Mouse (Mus musculus) granulocyte monocyte progenitor cell, adult 5-6 weeks (primary cell): ENCODE results near the gene Fxyd7. TPM values are rescaled to one million over a fixed set of nuclear protein-coding genes. Genes with fewer than 3 reads are reported as not detected.

Experiments used
- ATAC-seq: replicated peaks from 2 replicates; pipeline ENCODE4 v1.8.0; 2016; ENCODE audit warnings: mild to moderate bottlenecking, moderate TSS enrichment, inconsistent platforms; ENCODE audit not compliant: poor library complexity, severe bottlenecking
- total RNA-seq, 2 experiments: library from RNA; stranded (forward) in 1 of 2; stranded (reverse) in 1 of 2; fragments of 200-712, 200-1000 nt in 1 of 2; fragments of >200 nt in 1 of 2; fragmentation: Nextera tagmentation in 1 of 2; gene quantifications; 2 replicates each; pipeline ENCODE4 v1.2.3; 2014 to 2017

Fxyd7 gene
- total RNA-seq, 2 experiments from 2014 or later: not detected

DNA sequence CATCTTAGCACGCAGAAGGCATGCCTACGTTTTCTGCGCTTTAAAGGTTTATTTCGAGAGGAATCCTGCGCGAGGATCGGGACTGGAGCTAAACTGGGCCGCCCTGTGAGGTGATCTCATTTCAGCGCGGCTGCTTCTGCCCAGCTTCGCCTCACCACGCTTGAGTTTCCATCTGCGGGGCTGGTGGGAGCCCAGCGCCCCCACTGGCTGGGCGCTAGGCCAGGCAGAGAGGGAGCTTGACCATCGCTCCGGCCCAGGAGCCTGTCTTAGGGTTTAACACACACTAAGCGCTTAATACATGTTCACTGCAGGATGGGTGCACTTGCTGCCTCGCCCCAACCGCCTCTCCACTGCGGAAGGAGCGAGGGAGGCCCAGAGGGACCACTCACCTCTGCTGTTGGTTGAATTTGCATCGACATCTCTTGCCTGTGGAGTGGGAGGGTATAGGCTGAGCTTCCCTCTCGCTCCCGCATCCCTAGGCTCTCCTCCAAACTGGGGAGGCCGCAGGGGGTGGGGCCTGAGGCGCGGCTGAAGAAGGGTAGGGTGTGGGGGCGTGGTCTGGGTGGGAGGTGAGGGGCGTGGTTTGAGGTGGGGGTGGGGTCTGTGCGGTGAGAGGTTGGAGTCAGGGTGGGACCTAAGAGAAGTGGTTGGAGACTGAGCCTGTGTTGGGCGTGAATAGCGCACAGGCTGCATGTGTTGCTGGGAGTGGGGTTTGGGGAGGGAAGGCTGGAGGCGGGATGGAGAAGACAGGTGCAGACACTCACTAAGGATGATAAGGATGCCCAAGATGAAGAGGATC lies 1.6 kb upstream of the Fxyd7 start:
- ATAC-seq: peak; percentile 37

DNA sequence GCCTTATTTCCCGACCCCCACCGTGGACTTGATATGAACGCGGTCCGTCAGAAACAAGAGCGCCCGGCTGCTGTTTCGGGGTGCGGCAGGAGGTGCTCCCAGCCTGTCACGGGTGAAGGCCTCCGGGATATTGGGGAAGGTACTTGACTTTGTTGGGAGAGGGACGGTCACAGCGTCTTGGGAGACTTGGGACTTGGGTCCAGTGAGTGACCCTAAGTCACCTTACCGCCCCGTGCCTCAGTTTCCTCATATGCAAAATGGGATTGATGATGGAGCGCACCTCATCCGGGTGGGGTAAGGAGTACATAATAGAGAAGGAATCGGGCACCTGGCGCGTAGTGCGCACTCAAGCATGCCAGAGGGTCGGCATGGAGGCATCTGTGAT lies 976 bp upstream of the Fxyd7 start:
- no peak for ATAC-seq

DNA sequence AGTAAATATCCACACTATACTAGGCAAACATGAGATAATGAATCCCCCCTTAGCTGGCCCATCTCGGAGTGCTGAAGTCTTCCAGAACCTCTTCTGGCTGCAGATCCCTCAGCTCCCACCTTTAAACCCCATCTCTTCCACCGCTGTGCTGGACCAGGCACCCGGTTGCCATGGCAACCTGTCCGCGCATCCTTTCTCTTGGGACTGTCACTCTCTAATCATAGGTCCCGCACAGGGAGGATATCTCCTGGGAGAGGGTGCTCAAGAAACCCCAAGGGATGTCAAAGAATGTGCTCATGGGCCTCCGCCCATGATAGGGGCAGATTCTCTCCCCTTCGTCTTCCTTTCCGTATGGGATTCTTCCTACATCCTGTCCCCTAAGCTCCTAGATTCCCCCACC lies 346 bp downstream of the Fxyd7 start:
- ATAC-seq: no peak

DNA sequence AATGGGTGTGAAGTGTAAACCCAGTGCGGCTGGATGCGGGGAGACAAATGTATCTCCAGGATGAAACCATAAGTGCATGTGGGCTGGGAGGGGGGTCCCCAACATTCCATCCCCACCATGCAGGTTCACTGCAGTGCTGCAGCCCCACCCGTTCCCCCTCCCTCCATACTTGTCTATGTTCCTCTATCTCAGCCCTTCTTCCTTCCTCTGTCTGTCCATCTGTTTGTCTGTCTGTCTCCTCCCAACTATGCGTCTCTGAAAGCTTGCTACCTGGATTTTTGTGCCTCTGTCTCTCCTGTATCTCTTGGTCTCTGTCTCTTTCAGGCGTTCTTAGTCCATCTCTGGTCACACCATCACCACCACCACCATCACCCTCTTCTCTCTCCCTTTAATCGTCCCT lies 780 bp downstream of the Fxyd7 start:
- no peak for ATAC-seq

DNA sequence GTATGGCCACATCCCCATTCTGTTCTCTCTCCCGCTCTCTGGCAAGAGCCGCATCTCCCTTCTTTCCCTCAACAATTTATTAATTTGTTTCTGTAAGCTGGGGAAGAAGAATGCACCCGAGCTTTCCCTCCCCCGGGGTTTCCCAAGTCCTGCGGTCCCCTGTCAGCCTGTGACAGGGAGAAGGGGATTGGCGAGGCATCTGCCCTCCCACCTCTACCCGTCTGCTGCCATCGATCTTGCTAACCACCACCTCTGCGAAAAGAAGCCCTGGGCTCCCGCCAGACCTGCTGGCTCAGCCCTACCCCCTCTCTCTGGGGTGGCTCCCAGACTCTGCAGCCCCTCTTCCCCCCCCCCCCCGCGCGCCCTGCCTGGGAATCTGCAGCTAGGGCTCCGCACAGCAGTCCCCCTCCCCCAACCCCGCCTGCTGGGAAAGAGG lies 1.4 kb downstream of the Fxyd7 start:
- ATAC-seq: peak; percentile 18

DNA sequence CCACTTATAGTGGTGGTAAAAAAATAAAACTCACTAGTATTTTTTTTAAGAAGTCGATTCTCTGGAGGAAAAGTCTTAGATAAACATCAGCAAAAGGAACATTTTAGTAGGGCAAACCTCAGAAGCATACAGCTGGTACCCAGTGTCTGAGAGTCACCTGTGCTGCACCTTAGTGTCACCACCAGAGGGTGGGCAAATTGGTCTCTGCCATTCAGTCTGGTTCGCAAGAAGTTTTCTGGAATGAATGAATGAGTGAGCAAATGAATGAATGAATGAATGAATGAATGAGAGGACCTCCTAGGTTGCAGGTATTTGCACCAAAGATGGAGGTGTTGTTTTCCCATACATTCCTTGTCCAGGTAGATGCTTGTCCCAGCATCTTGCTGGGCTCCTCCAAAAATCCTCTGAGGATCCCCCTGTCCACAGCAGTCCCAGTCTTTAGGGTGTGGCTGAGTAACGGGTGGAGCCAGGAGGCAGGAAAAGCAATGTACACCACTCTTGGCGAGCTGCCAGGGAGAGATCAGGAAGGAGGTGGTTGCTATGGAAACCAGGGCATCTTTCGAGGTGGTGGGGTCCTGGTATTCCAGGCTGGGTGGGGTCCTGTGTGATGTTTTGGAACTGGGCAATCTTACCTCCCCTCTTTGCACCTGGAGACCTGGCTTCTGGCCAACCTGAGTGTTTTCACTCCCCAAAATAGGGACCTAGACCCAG lies 2.0 kb downstream of the Fxyd7 start:
- ATAC-seq: no peak

DNA sequence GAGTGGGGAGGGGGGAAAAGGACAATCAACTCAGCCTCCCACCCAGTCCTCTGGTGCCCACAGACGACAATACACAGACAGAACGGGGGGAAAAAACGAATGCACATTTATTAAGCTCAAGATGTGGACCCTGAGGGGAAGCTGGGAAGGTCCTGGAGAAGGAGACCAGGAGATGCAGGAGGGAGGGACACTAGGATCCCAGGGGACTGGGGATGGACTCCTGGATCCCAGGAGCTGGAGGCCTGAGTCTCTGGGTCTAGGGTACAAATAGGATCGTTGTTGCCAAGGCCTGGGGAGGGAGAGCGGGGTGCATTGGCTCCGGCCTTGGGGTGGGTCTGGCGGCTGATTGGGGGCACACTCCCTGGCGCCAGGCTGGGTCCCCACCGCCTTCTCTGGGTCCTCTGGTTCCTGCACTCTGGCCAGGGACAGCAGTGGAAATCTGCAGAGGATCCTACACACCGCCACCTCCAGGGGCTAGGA lies 8.8 kb downstream of the Fxyd7 start, which contains the start of gene Fxyd5:
Gene Fxyd5 (minus strand): TSS at position 51 of the 480 bp plus-strand sequence.
- no peak for ATAC-seq

DNA sequence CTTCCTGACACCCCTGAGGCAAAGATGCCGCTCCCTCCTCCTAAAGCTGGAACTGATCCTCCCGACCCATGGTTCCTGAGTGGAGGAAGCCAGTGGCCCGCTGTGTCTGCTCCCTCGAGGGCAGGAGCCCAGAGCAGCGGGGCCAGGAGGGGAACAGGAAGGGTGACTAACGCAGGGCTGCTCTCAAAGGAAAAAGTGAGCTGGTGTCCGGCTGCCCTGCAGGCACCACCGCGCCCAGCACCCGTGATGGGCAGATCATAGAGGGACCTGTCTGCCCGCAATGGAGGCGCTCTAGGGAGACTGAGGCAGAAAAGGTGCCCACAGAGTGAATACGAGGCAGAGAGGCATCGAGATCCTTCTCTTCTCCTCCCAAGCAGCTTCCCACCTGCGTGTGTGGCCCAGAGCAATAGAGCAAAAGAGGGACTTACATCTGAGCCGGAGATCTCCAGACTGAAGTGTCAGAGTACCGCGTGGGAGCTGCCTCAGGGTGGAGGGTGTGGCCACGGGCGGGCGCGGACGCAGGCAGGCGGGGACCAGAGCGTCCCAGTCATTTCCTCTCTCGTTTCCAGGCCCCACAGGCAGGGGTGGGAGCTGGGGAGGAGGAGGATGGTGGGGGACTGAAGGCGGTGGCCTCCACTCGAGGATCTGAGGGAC lies 9.5 kb downstream of the Fxyd7 start:
- peak; percentile 80 for ATAC-seq

DNA sequence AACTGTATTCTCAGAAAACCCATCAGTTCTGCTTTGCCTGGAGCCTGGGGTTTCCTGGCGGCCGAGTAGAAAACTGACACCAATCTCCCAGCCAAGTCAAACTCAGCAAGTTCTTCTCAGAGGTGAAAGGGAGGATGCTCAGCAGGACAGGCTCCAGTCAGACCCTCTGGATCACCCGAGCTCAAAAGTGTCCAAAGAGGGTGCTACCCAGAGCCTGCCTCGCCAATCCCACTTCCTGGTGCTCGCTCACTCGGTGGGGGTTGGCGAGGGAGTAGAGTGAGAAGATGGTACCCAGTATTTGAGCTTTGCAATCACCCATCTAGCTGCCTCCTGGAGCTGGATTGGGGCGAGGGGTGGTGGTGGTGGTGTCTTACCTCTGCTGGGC lies 10.3 kb downstream of the Fxyd7 start:
- ATAC-seq: no peak

DNA sequence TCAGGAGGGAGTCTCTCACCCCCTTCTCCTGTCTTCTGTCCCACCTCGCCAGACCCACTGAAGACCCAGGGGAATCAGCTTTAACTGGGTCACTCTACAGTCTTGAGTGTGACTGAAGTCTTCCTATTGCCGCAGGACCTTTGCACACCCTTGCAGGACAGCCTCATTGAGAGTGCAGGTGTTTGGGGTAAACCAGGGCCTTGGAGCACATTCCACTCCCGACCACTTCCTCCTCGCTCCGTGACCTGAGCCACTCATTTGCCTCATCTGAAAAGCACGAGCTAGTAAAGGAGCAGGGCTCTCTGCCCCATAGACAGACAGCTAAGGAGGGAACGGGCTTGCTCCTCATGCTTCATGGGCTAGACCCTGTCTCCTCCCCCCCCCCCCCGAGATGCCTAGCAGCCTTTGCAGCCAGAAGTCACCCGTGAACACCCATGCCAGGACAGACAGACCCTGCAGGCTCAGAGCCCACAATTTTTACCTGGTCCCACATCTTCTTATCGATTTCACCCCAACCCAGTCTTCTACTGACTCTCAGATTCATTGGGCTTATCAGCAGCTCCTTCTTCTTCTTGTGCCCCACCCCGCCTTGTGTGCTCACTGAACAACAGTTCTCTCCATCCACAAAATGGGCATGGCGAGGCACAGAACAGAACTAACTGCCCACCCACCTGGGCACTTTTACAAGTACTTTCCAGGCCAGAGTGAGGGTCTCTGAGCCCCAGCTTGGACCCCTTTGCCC lies 10.8 kb downstream of the Fxyd7 start:
- ATAC-seq: no peak

DNA sequence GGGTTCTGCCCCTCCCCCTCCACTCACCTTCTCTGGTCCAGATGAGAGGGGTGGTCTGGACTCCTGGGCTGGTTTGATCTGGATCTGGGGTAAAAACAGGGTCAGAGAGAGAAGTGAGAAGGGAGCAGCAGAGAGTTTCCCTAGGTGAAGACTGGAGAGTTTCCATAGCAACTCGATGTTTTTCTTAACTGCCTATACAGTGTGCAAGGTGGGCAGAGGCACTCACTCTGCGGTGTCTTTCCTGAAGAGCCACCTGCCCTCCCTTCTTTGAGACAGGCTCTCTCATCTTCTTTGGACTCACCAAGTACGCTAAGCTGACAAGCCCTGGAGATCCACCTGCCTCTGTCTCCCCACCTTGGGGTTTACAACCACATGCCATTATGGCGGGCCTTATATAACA lies 12.3 kb downstream of the Fxyd7 start:
- ATAC-seq: no peak

DNA sequence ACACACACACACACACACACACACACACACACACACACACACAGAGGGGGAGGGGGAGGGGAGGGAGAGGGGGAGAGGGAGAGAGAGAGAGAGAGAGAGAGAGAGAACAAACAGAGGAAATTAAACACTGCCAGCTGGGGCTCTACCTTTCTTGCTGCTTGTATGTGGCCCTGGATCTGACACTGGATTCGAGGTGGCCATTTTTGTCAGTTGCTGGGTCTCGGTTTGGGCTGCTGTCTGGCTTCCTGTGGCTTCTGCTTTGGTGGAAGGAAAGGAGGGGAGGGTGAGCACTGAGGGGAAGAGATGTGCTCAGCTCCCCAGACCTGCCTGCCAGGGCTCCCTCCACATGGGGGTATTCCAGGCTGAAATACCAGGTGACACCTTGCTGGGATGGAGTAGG lies 13.6 kb downstream of the Fxyd7 start:
- ATAC-seq: no peak

DNA sequence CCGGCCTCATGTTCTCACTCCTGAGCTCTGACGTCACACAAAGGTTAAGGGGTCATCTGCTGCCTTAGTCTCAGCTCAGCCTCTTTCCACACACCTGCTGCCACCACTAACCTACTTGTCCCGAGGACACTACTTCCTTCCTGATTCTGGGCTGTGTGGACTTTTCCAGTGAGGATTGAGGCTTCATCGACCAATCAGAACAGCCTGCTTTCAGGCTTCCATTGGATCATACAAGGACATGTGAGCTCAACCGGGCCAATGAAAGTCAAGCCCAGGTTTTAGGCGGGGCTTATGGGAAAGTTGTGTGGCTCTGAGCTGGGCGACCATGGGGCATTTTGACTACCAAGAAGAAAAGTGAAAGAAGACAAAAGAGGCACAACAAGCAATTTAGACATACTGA lies 14.3 kb downstream of the Fxyd7 start:
- ATAC-seq: peak; percentile 55

DNA sequence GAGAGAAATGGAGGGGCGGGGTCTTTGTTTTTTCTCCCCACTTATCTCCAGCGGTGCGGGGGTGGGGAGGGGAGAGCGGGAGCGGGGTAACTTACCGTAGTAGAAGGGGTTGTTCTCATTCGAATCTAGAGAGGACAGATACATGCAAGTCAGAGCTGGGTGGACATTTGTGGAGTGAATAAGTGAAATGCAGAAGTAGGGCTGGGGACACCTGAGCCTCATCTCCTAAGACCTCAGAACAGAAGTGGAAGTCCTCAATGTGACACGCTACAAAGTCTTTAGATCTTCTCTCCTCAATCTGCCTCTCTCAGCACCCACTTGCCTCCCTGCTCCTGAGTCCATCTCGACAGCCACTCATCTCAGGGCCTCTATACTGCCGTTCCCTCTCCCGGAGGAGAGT lies 16.0 kb downstream of the Fxyd7 start:
- no peak for ATAC-seq

DNA sequence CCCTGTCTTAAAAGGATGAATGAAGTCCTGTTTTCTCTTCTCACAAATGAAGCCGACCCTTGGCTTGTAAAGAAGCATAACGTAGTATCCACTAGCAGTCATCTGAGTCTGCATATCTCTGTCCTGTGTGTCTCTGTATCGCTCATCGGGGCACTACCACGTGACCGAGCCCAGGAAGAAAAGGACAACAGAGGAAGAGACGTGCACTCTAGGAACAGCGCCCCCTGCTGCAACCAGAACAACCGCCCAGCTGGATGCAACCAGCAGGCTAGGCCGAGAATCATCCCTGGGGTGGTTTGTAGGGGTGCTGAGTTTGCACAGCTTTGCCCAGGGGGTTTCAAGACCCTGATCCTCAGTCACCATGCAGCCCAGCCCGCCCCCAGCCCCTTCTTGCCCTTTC lies 16.5 kb downstream of the Fxyd7 start:
- no peak for ATAC-seq

DNA sequence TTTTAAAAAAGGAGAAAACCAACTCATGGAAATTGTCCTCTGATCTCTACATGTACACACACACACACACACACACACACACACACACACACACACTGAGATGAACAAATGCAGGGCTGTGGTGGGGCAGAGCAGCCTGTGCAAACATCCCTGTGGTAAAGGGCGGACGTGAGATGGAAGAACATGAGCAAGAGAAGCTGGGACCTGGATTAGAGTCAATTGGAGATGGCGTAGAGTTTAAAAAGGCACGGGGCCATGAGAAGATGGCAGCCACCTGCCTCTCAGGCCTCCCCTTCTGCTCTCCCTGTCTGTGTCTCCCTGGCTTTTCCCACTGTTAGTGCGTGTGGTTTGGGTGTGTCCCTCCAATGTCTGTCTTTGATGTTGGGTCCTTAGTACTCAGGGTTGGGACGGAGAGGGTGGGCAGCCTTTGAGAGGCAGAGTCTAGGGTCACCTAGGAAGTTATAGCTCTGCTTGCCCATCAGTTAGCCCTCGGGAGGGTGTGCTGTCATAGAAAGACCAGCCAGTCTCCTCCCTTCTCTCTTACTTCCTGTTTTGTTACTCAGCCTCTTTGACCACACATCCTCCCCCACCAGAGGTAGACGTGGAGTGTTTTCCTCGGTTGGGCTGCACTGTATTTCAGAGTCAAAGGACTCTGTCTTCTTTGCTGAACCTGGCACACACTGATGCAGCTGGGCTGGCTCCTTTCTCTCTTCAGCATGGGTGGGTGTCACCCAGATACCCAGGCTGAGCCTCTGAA lies 17.7 kb downstream of the Fxyd7 start:
- ATAC-seq: peak; percentile 68

DNA sequence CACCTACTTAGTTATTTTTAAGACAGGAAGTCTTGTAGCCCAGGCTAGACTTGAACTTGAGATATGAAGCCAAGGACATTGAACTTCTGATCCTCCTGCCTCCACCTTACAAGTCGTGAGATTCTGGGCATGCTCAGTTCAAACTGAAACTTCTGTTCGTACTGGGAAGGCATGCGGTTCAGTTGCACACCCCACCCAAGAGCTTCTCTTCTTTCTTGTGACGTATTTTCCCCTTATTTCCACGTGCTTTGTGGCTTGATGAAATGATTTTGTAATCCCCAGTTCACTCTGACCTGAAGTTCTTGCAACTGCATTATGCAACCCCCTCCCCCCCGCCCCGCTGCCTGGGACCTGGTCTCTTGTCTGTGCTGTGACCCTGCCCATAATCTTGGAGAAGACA lies 19.5 kb downstream of the Fxyd7 start:
- ATAC-seq: peak; percentile 70

DNA sequence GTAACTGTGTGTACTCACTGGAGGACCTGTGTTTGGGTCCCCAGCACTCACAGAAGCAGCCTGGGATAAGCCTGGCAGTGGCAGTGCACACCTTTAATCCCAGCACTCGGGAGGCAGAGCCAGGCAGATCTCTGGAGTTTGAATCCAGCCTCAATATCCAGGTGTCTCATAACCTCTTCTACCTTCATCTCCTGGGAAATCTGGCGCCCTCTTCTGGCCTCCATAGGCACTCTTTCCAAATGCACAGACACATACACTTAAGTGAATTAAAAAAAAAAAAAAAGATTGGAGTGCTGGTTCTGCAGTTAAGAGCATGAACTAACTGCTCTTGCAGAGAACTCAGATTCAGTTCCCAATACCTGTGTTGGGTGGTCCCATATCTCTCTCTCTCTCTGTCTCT lies 20.6 kb downstream of the Fxyd7 start:
- ATAC-seq: no peak

DNA sequence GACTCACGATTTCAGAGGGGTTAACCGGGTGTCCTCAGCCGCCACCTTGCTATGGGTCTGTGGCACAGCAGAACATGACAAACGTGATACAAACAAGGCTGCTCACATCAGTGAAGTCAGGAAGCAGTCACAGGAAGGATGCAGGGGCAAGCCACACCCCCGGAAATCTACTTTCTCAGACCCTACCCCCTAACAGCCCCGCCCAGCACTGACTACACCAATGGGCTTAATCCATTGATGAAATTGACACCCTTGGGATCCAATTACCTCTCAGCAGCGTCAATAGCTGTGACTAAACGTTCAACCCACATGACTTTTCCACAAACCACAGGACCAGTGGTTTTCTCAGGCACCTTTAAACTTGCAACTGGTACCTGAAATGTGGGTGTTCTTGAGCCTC lies 22.7 kb downstream of the Fxyd7 start:
- ATAC-seq: no peak
